Mouse (Mus musculus) intestine, embryonic 14.5 days (tissue): Measurements from ENCODE around the gene Fam221b. TPM values are rescaled to one million over a fixed set of nuclear protein-coding genes. Genes with fewer than 3 reads are reported as not detected.

Source experiments
- ATAC-seq: fragments of 200-750 bp; cut with Nextera tagmentation; replicated peaks from 2 replicates; pipeline ENCODE4 v1.8.0; 2017; ENCODE audit warnings: low read depth, moderate number of reproducible peaks, moderate TSS enrichment, moderate library complexity; ENCODE audit not compliant: low FRiP score, low TSS enrichment
- DNase-seq: peaks from one replicate; pipeline ENCODE4 v3.0.0-alpha.2; 2018; ENCODE audit warnings: low spot score
- H3K27ac ChIP-seq: fragments of 300-500 bp; sonication (generic); 2 replicates; pipeline ENCODE4 v1.5.1; 2014; ENCODE audit warnings: low read depth, mild to moderate bottlenecking, control low read depth
- H3K27me3 ChIP-seq: fragments of 300-500 bp; sonication (generic); replicated peaks from 2 replicates; pipeline ENCODE4 v1.6.1; 2014; ENCODE audit warnings: low read length, control low read depth; ENCODE audit not compliant: control insufficient read depth, insufficient read depth
- H3K36me3 ChIP-seq: fragments of 300-500 bp; sonication (generic); 2 replicates; pipeline ENCODE4 v1.6.1; 2014; ENCODE audit warnings: low read length, control low read depth; ENCODE audit not compliant: control insufficient read depth, insufficient read depth
- H3K4me1 ChIP-seq: fragments of 300-500 bp; sonication (generic); replicated peaks from 2 replicates; pipeline ENCODE4 v1.6.1; 2014; ENCODE audit warnings: low read length, control low read depth, mixed read lengths; ENCODE audit not compliant: control insufficient read depth, insufficient read depth
- H3K4me2 ChIP-seq: fragments of 300-500 bp; sonication (generic); 2 replicates; pipeline ENCODE4 v1.6.1; 2014; ENCODE audit warnings: low read length
- H3K4me3 ChIP-seq: fragments of 300-500 bp; sonication (generic); 2 replicates; pipeline ENCODE4 v1.5.1; 2014; ENCODE audit warnings: low read depth, low read length, control low read depth, mixed read lengths
- H3K9ac ChIP-seq: fragments of 300-500 bp; sonication (generic); 2 replicates; pipeline ENCODE4 v1.6.1; 2014; ENCODE audit warnings: mild to moderate bottlenecking, low read length
- H3K9me3 ChIP-seq: fragments of 300-500 bp; sonication (generic); 2 replicates; pipeline ENCODE4 v1.6.1; 2016; ENCODE audit warnings: low read length, control low read depth; ENCODE audit not compliant: control insufficient read depth
- WGBS: fragments of 180-500 bp; shearing (Covaris S2); extraction: QIAGEN DNeasy Blood & Tissue Kit; methylation state at CpG from one replicate; pipeline ENCODE4 v1.1.7; 2014; 5-methylcytosine and 5-hydroxymethylcytosine counted together
- polyA plus RNA-seq: library from polyadenylated mRNA; unstranded; fragments of >200 nt; fragmentation: Nextera tagmentation; extraction: Ambion mirVana; gene quantifications from 2 replicates; pipeline ENCODE4 v1.2.1, GENCODE M21; 2014

Fam221b gene
- polyA plus RNA-seq, 1 experiment from 2014 or later, result 3.9 TPM

DNA sequence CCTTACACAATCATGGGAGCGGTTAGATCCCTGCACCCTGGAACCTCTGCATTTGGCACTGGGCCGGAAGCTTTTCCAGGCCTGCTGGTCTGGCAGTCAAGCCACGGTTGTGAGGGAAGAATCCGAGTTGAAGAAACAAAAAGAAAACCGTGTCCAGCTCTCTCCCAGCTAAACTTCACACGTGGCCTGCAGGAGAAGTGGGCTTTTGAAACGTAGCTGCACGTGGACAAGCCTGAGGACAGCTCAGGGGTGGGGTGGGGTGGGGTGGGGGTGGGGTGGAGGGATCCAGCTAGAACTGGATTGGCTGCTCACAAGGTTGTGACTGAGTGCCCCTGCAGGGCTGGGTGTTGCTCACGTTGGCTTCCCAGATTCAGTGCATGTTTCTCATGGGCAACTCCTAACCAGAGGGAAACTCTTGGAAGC, 26.3 kb upstream of the Fam221b start:
- H3K36me3 ChIP-seq, result 0 out of 2 replicates have a peak, but pooled peaks cover under 1% of the 10 kb centered on the region
- 24% methylated on average over 9 of the region's 9 CpGs for WGBS
- no peak overlapping the region for H3K9ac ChIP-seq
- no peak overlapping the region for H3K27ac ChIP-seq
- H3K4me1 ChIP-seq, result no peaks in the 10 kb centered on the region
- no peak overlapping the region for H3K4me2 ChIP-seq
- no peaks in the 10 kb centered on the region for H3K9me3 ChIP-seq
- DNase-seq (peak; percentile 57), ATAC-seq (no peak)
- no peaks in the 10 kb centered on the region for H3K27me3 ChIP-seq
- no peak overlapping the region for H3K4me3 ChIP-seq

DNA sequence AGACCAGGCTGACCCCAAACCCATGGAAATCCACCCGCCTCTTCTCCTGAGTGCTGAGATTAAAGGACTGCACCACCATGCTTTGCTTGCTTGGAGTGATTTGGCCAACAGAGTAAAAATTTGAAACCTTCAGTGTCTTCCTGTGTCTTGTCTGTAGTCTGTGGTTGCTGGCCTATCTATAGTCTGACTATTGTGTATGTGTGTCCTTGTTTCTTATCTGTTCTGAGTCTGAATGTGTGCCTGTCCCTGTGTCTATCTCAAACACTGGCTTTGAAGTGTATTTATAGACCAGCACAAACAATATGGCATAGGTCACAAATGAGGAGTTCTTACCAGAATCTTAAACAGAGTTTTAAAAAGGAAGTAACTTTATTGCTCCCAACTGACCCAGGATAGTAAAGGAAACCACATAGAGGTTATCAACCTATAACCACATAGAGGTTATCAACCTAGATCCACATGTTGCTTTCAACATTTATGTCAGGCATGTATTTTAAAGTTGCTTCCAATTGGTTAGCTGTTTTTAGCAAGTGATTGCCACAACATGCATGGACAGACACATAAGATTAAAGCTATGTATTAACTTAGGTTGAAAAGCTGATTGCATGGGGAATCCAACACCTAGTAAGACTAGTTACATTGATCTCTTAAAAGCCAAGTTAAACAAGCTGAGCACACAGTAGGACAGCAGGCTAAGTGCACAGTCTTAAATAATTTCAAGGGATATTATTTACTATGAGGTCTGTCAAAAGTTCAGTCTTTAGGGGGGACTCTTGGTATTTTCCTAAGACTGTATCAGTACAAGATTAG, 25.7 kb upstream of the Fam221b start:
- no peak for DNase-seq
- 93% methylated on average over 1 of the region's 1 CpGs for WGBS

DNA sequence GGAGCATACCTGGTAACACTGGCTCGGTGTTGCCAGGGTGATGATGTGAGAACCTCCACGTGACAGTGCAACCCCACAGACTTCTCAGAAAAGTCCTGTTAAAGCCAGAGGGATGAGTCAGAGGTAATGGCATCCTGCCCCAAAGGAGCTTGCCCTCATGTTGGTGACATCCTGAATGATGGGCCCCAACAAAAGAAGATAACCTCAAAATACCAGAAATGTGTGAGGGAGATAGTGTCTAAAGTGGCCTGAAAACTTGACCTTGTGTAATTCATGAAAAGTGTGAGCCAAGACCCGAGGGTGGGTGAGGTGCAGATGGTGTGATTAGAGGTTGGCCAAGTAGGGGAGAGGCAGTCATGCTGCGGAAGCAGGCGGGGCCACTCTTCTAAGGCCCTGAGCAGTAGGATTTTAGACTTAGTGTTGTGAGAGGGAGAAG, 24.9 kb upstream of the Fam221b start:
- H3K4me1 ChIP-seq, result no peaks in the 10 kb centered on the region
- 66% methylated on average over 5 of the region's 5 CpGs for WGBS

More for the DNA sequence above, 25.7 kb upstream of the Fam221b start:
- Histone ChIP-seq H3K4me1 (no peaks in the 10 kb centered on the region), H3K27ac (no peak overlapping the region), H3K9ac (no peak overlapping the region), H3K9me3 (no peaks in the 10 kb centered on the region), H3K36me3 (peaks cover 4% of the 10 kb centered on the region), H3K4me3 (no peak overlapping the region), H3K4me2 (no peak overlapping the region), H3K27me3 (no peaks in the 10 kb centered on the region)
- no peak for ATAC-seq

DNA sequence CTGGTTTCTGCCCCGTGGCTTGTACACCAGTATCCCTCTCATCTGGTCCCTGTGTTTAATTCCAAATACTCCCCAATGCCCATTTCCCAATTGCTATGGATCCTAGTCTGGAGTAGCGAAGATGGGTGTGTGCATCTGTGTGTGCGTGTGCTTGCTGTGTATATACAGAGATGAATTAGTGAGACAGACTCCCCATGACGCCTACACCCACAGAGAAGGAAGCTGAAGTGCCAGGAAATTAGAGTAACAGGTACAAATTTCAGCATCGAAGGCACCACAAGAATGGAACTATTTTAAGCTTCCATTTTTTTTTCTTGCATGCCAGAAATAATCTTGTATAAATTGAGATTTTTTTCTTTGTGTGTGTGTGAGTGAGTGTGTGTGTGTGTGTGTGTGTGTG, 22.1 kb upstream of the Fam221b start:
- no peak overlapping the region for H3K4me3 ChIP-seq
- 79% methylated on average over 5 of the region's 5 CpGs for whole genome bisulfite sequencing

More for the DNA sequence above, 24.9 kb upstream of the Fam221b start:
- Histone ChIP-seq H3K27ac (no peak overlapping the region), H3K9ac (no peak overlapping the region), H3K36me3 (peaks cover 8% of the 10 kb centered on the region), H3K27me3 (no peaks in the 10 kb centered on the region), H3K4me2 (no peak overlapping the region), H3K9me3 (no peaks in the 10 kb centered on the region), H3K4me3 (no peak overlapping the region)
- ATAC-seq (no peak), DNase-seq (no peak)

DNA sequence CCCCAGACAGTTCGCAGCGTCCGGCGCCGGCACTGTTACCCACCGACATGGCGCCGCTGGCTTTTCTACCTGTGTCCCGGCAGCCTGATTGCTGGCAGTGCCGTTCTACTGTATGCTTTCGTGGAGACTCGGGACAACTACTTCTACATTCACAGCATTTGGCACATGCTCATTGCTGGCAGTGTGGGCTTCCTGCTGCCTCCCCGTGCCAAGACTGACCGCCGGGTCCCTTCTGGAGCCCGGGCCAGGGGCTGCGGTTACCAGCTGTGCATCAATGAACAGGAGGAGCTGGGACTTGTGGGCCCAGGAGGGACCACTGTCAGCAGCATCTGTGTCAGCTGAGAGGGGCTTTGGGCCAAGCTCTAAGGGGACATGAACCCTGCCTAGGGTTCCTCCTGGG, 21.1 kb upstream of the Fam221b start:
- Histone ChIP-seq H3K9me3 (no peaks in the 10 kb centered on the region), H3K36me3 (peaks cover 31% of the 10 kb centered on the region), H3K4me1 (no peaks in the 10 kb centered on the region), H3K4me3 (no peak overlapping the region), H3K4me2 (no peak overlapping the region), H3K27me3 (no peaks in the 10 kb centered on the region), H3K9ac (no peak overlapping the region), H3K27ac (no peak overlapping the region)
- WGBS, result 94% methylated on average over 17 of the region's 17 CpGs
- DNase-seq (no peak), ATAC-seq (no peak)

More for the DNA sequence above, 22.1 kb upstream of the Fam221b start:
- Histone ChIP-seq H3K4me1 (no peaks in the 10 kb centered on the region), H3K27ac (no peak overlapping the region), H3K9me3 (no peaks in the 10 kb centered on the region), H3K9ac (no peak overlapping the region), H3K4me2 (no peak overlapping the region), H3K27me3 (no peaks in the 10 kb centered on the region), H3K36me3 (peaks cover 24% of the 10 kb centered on the region)
- DNase-seq (no peak), ATAC-seq (no peak)

DNA sequence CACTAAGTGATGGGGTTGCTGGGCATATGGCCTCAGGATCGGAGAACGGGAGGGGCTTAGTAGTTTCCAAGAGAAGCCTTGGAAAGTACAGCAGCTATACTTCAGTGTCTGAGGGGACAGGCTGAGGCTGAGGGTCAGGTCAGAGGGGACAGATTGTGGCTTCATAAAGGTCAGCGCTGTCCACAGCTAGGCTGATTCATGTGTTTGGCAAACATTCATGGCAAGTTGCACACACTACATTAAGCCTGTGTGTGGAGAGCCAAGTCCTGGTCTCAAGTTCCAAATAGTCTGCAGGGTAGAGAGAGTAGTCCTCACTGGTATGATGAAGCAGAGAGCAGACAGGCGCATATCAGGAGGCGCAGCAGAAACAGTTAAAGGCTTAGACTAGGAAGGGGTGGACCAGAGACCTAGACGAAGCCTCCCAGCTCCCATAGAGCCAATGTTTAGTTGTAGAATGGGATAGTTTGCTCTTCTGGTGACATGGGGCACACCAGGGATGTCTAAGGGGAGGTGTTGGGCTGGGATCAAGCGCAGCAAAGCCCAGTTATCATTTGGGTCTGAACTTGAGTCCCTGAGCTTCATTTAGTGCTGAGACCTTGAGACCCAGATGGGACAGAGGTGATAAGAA, 10.6 kb upstream of the Fam221b start:
- Histone ChIP-seq H3K4me3 (no peak overlapping the region), H3K27me3 (no peaks in the 10 kb centered on the region), H3K27ac (no peak overlapping the region), H3K9me3 (no peaks in the 10 kb centered on the region), H3K36me3 (0 out of 2 replicates have a peak, but pooled peaks cover 6% of the 10 kb centered on the region), H3K4me2 (no peak overlapping the region), H3K4me1 (no peaks in the 10 kb centered on the region), H3K9ac (no peak overlapping the region)
- 87% methylated on average over 7 of the region's 7 CpGs for WGBS
- ATAC-seq, result no peak
- no peak for DNase-seq

DNA sequence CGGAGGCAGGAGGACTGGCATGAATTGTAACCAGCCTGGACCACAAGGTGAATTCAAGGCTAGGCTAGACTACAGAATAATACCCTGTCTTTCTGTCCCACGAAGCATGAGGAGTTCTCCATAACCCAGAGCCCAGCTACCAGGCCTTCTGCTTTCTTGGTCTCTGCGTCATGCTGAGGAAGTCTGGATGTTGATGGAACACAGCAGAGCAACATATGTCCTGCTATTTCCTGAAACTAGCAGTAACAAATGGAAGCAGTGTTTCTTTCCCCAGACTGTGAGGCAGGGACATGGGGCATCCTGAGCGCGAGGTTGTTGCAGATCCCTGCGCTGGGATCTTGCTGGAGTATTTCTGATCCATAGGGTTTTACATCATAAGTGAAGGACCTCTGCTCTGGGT, 9.6 kb upstream of the Fam221b start:
- Histone ChIP-seq H3K27ac (no peak overlapping the region), H3K9me3 (no peaks in the 10 kb centered on the region), H3K36me3 (0 out of 2 replicates have a peak, but pooled peaks cover 6% of the 10 kb centered on the region), H3K27me3 (no peaks in the 10 kb centered on the region), H3K4me3 (no peak overlapping the region), H3K4me1 (no peaks in the 10 kb centered on the region), H3K9ac (no peak overlapping the region), H3K4me2 (no peak overlapping the region)
- 87% methylated on average over 6 of the region's 6 CpGs for WGBS
- ATAC-seq (no peak), DNase-seq (no peak)

DNA sequence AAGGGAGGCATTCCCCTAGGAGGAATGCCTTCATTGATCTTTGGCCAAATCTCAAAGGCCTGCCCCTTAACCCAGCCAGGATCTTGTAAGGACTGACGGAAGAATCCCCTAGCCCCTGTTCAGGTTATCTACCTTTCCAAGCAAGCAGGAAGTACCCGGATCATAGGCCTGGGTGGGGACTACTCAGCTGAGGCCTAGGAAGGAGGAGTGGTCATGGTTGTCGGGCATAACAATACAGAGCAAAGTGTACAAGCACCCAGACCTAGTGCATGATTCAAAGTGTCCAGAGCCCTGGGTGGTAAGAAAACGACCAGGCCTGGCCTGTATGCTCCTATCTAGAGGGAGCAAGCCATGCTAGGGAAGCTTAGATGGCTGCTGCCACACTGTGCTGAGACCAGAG, 6.7 kb upstream of the Fam221b start:
- WGBS, result 72% methylated on average over 4 of the region's 4 CpGs

More for the DNA sequence above, 6.7 kb upstream of the Fam221b start:
- H3K27me3 ChIP-seq, result no peaks in the 10 kb centered on the region
- H3K9me3 ChIP-seq, result no peaks in the 10 kb centered on the region
- no peak overlapping the region for H3K4me2 ChIP-seq
- H3K4me1 ChIP-seq, result 0 out of 2 replicates have a peak, but pooled peaks cover 2% of the 10 kb centered on the region
- H3K4me3 ChIP-seq, result no peak overlapping the region
- ATAC-seq (no peak), DNase-seq (no peak)
- no peak overlapping the region for H3K9ac ChIP-seq
- H3K36me3 ChIP-seq, result 0 out of 2 replicates have a peak, but pooled peaks cover 6% of the 10 kb centered on the region
- H3K27ac ChIP-seq, result no peak overlapping the region
